ENCODE assay signal across 8 mouse cellular contexts in the genomic region with DNA sequence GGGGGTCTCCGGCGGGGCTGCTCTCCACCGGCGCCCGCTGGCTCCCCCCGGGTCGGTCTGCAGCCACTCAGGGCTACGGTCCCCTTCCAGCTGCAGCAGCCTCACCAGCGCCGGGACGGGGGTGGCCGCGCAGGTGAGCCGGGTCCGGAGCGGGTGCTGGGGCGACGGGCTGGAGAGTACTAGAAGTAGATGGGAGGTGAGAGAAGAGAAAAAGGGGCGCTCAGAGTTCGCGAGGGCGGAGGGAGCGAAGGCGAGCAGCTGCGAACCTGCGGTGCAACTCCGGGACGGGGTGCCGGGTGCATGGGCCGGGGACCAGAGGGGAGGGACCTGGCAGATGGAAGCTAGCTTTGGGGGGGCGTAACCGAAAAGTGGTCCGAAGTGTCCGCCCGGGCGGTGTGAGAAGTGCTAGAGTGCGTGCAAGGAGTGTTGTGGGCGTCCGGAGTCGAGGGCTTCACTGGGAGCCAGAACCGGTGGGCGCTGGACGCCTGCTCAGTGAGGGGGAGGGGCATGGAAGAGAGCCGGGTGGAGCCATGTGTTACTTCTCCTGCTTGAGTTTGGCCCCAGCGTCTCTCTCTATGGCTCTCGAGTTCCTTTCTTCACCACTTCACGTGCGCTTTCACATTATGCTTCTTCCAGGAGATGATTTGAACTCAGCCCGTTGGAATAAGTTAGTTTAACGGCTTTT. TPM values are rescaled to one million over a fixed set of nuclear protein-coding genes. Genes with fewer than 3 reads are reported as not detected.
A peak's percentile ranks its signal among the peaks of the same experiment; 100 is the strongest.
DNase-seq lines count a peak whose midpoint lies in the region; ATAC-seq and TF ChIP-seq lines count a peak whose summit lies in the region.

No protein-coding gene starts in this region.

- peaks cover 48% of the 10 kb centered on the region for H3K36me3 ChIP-seq in erythroblast, embryonic 14.5 days (ENCODE audit: control insufficient read depth)
- H3K36me3 ChIP-seq in heart, embryonic 15.5 days: no peaks in the 10 kb centered on the region
- no peaks in the 10 kb centered on the region for H3K36me3 ChIP-seq in kidney, postnatal 0 days (ENCODE audit: insufficient read depth, low read length)
- no peaks in the 10 kb centered on the region for H3K36me3 ChIP-seq in lung, embryonic 15.5 days
- no peaks in the 10 kb centered on the region for H3K36me3 ChIP-seq in neural tube, embryonic 15.5 days

- H3K4me2 ChIP-seq in heart, embryonic 15.5 days: peak overlapping the region; percentile 94
- H3K4me2 ChIP-seq in kidney, postnatal 0 days (ENCODE audit: low read length): peak overlapping the region; percentile 70
- H3K4me2 ChIP-seq in lung, embryonic 15.5 days: peak overlapping the region; percentile 94
- peak overlapping the region; percentile 99 for H3K4me2 ChIP-seq in neural tube, embryonic 15.5 days

- peak overlapping the region; percentile 63 for H3K9ac ChIP-seq in heart, embryonic 15.5 days
- H3K9ac ChIP-seq in kidney, postnatal 0 days (ENCODE audit: low read depth, low read length): peak overlapping the region; percentile 66
- peak overlapping the region; percentile 73 for H3K9ac ChIP-seq in lung, embryonic 15.5 days
- H3K9ac ChIP-seq in neural tube, embryonic 15.5 days (replicated peaks): peak overlapping the region; percentile 72

- H3K9me3 ChIP-seq in erythroblast, embryonic 14.5 days (ENCODE audit: control insufficient read depth, low read length): no peaks in the 10 kb centered on the region
- H3K9me3 ChIP-seq in heart, embryonic 15.5 days (replicated peaks): no peaks in the 10 kb centered on the region
- H3K9me3 ChIP-seq in kidney, postnatal 0 days (replicated peaks; ENCODE audit: low read length): no peaks in the 10 kb centered on the region
- H3K9me3 ChIP-seq in lung, embryonic 15.5 days: no peaks in the 10 kb centered on the region
- H3K9me3 ChIP-seq in neural tube, embryonic 15.5 days (replicated peaks): no peaks in the 10 kb centered on the region

- no peaks in the 10 kb centered on the region for H3K27me3 ChIP-seq in erythroblast, embryonic 14.5 days (ENCODE audit: control insufficient read depth)
- no peaks in the 10 kb centered on the region for H3K27me3 ChIP-seq in heart, embryonic 15.5 days
- no peaks in the 10 kb centered on the region for H3K27me3 ChIP-seq in kidney, postnatal 0 days (ENCODE audit: insufficient read depth, low read length)
- H3K27me3 ChIP-seq in lung, embryonic 15.5 days: no peaks in the 10 kb centered on the region
- no peaks in the 10 kb centered on the region for H3K27me3 ChIP-seq in neural tube, embryonic 15.5 days (replicated peaks)

- peak; percentile 70 for ATAC-seq in heart, embryonic 15.5 days (replicated peaks; ENCODE audit: insufficient number of reproducible peaks, insufficient read depth, low FRiP score, low read depth)
- ATAC-seq in kidney, postnatal 0 days (replicated peaks; ENCODE audit: low FRiP score, low read depth): peak; percentile 64
- ATAC-seq in lung, embryonic 15.5 days (ENCODE audit: borderline replicate concordance, extremely low read depth, low FRiP score, low TSS enrichment): peak; percentile 66
- peak; percentile 65 for ATAC-seq in neural tube, embryonic 15.5 days (ENCODE audit: low FRiP score)

- no peak for TF ChIP-seq CTCF in kidney, postnatal 0 days (IDR thresholded peaks at IDR 0.05; ENCODE audit: low read depth)

- peak; percentile 83 for DNase-seq in A20 (ENCODE audit: low read depth, low spot score)
- DNase-seq in adipocyte (ENCODE audit: low spot score): peak; percentile 56
- peak; percentile 77 for DNase-seq in kidney, postnatal 0 days (ENCODE audit: low spot score)
- DNase-seq in thymus, adult 18-20 months: peak; percentile 57 to 72

- peak overlapping the region; percentile 85 for H3K4me3 ChIP-seq in erythroblast, embryonic 14.5 days (replicated peaks)
- peak overlapping the region; percentile 70 for H3K4me3 ChIP-seq in heart, embryonic 15.5 days
- H3K4me3 ChIP-seq in kidney, postnatal 0 days (replicated peaks; ENCODE audit: low read depth, low read length): peak overlapping the region; percentile 80
- H3K4me3 ChIP-seq in lung, embryonic 15.5 days: peak overlapping the region; percentile 93
- H3K4me3 ChIP-seq in neural tube, embryonic 15.5 days (replicated peaks): peak overlapping the region; percentile 81

- WGBS in heart, embryonic 15.5 days: 1% methylated on average over 49 of the region's 50 CpGs
- under 1% methylated on average over 45 of the region's 50 CpGs for WGBS in kidney, postnatal 0 days
- WGBS in lung, embryonic 15.5 days: under 1% methylated on average over 48 of the region's 50 CpGs
- under 1% methylated on average over 48 of the region's 50 CpGs for WGBS in neural tube, embryonic 15.5 days

- H3K27ac ChIP-seq in heart, embryonic 15.5 days: peak overlapping the region; percentile 38
- H3K27ac ChIP-seq in kidney, postnatal 0 days: peak overlapping the region; percentile 55
- H3K27ac ChIP-seq in lung, embryonic 15.5 days: peak overlapping the region; percentile 74
- 0 out of 2 replicates have a peak overlapping the region, but pooled peaks have one; percentile 18 for H3K27ac ChIP-seq in neural tube, embryonic 15.5 days (replicated peaks)

- peaks cover 79% of the 10 kb centered on the region for H3K4me1 ChIP-seq in erythroblast, embryonic 14.5 days (ENCODE audit: control insufficient read depth)
- peaks cover 20% of the 10 kb centered on the region for H3K4me1 ChIP-seq in heart, embryonic 15.5 days (replicated peaks)
- peaks cover 7% of the 10 kb centered on the region for H3K4me1 ChIP-seq in kidney, postnatal 0 days (replicated peaks; ENCODE audit: insufficient read depth, low read length)
- H3K4me1 ChIP-seq in lung, embryonic 15.5 days: peaks cover 38% of the 10 kb centered on the region
- peaks cover 37% of the 10 kb centered on the region for H3K4me1 ChIP-seq in neural tube, embryonic 15.5 days

RNA-seq across cellular contexts. Expression of gene Fam117a, which starts 0.5 kb away (rescaled TPM):
- polyA plus RNA-seq in erythroblast, embryonic 14.5 days (2012): 184 and 248 TPM in 2 replicates
- 4.1 and 6.8 TPM in 2 replicates for polyA plus RNA-seq in heart, embryonic 15.5 days (2015; fragmentation: Nextera tagmentation; extraction: Ambion mirVana)
- polyA plus RNA-seq in kidney, postnatal 0 days (2015; fragmentation: Nextera tagmentation; extraction: Ambion mirVana): 8.7 and 10.0 TPM in 2 replicates
- polyA plus RNA-seq in lung, embryonic 15.5 days (2015; fragmentation: Nextera tagmentation; extraction: Ambion mirVana): 13.0 and 13.8 TPM in 2 replicates
- polyA plus RNA-seq in neural tube, embryonic 15.5 days (2015; fragmentation: Nextera tagmentation; extraction: Ambion mirVana): 2.4 and 4.3 TPM in 2 replicates

RNA-seq across cellular contexts. Expression of gene Kat7, which starts 27.2 kb away (rescaled TPM):
- polyA plus RNA-seq in erythroblast, embryonic 14.5 days (2012): 1.3 and 1.4 TPM in 2 replicates
- 43.3 and 51.3 TPM in 2 replicates for polyA plus RNA-seq in heart, embryonic 15.5 days (2015; fragmentation: Nextera tagmentation; extraction: Ambion mirVana)
- polyA plus RNA-seq in kidney, postnatal 0 days (2015; fragmentation: Nextera tagmentation; extraction: Ambion mirVana): 49.0 and 52.1 TPM in 2 replicates
- polyA plus RNA-seq in lung, embryonic 15.5 days (2015; fragmentation: Nextera tagmentation; extraction: Ambion mirVana): 78.0 and 80.1 TPM in 2 replicates
- 56.8 and 63.6 TPM in 2 replicates for polyA plus RNA-seq in neural tube, embryonic 15.5 days (2015; fragmentation: Nextera tagmentation; extraction: Ambion mirVana)

RNA-seq across cellular contexts. Expression of gene Slc35b1, which starts 47.2 kb away (rescaled TPM):
- 0.78 and 0.98 TPM in 2 replicates for polyA plus RNA-seq in erythroblast, embryonic 14.5 days (2012)
- polyA plus RNA-seq in heart, embryonic 15.5 days (2015; fragmentation: Nextera tagmentation; extraction: Ambion mirVana): 66.0 and 71.5 TPM in 2 replicates
- polyA plus RNA-seq in kidney, postnatal 0 days (2015; fragmentation: Nextera tagmentation; extraction: Ambion mirVana): 103 and 104 TPM in 2 replicates
- polyA plus RNA-seq in lung, embryonic 15.5 days (2015; fragmentation: Nextera tagmentation; extraction: Ambion mirVana): 100 and 102 TPM in 2 replicates
- polyA plus RNA-seq in neural tube, embryonic 15.5 days (2015; fragmentation: Nextera tagmentation; extraction: Ambion mirVana): 129 and 144 TPM in 2 replicates

Comparison
In these comparisons a context has a peak if more than half of its experiments do, and no peak if none do; other contexts are left out.
1. Peak in every context shown above with its lines: DNase-seq, ATAC-seq, H3K4me3 ChIP-seq and H3K27ac ChIP-seq.
2. H3K27ac ChIP-seq: peak in every context shown above with its lines; median percentile 74 in lung, embryonic 15.5 days; 55 in kidney, postnatal 0 days; 38 in heart, embryonic 15.5 days; 18 in neural tube, embryonic 15.5 days.
3. RNA of gene Fam117a, which starts 0.5 kb away (polyA plus RNA-seq): 184 to 248 TPM in erythroblast, embryonic 14.5 days; 13.0 to 13.8 TPM in lung, embryonic 15.5 days, 8.7 to 10.0 TPM in kidney, postnatal 0 days, 4.1 to 6.8 TPM in heart, embryonic 15.5 days and 2.4 to 4.3 TPM in neural tube, embryonic 15.5 days; every median in the first group is over 10 times any median in the second.
4. RNA of gene Kat7, which starts 27.2 kb away (polyA plus RNA-seq): 78.0 to 80.1 TPM in lung, embryonic 15.5 days, 56.8 to 63.6 TPM in neural tube, embryonic 15.5 days, 49.0 to 52.1 TPM in kidney, postnatal 0 days and 43.3 to 51.3 TPM in heart, embryonic 15.5 days; 1.3 to 1.4 TPM in erythroblast, embryonic 14.5 days; every median in the first group is over 10 times any median in the second.
5. RNA of gene Slc35b1, which starts 47.2 kb away (polyA plus RNA-seq): 129 to 144 TPM in neural tube, embryonic 15.5 days, 103 to 104 TPM in kidney, postnatal 0 days, 100 to 102 TPM in lung, embryonic 15.5 days and 66.0 to 71.5 TPM in heart, embryonic 15.5 days; 0.78 to 0.98 TPM in erythroblast, embryonic 14.5 days; every median in the first group is over 10 times any median in the second.